Mouse (Mus musculus) megakaryocyte, adult 5-6 weeks (primary cell): ENCODE results near the gene Dync1li1. TPM values are rescaled to one million over a fixed set of nuclear protein-coding genes. Genes with fewer than 3 reads are reported as not detected.

Source experiments
- ATAC-seq: 2 replicates; pipeline ENCODE4 v1.8.0; 2016; ENCODE audit warnings: mild to moderate bottlenecking, inconsistent platforms; ENCODE audit not compliant: poor library complexity, severe bottlenecking
- total RNA-seq, 2 experiments: library from RNA; stranded (forward) in 1 of 2; stranded (reverse) in 1 of 2; fragments of 153-499, 151-499 nt in 1 of 2; fragments of 221-1000, 200-1000 nt in 1 of 2; gene quantifications; 2 replicates each; pipeline versions ENCODE4 v1.2.3 to v1.2.4; 2015 to 2017

The Dync1li1 gene
- total RNA-seq (2015), result 35.5 and 39.5 TPM in 2 replicates
- total RNA-seq (2017), result 59.1 and 60.7 TPM in 2 replicates

- peak; percentile 92 for ATAC-seq
These were observed at the start of gene Dync1li1 for GRCm38 (mm10) chr9:114688252-114688952. TSS of gene Dync1li1 (plus strand) at chr9:114688790.

- ATAC-seq, result 0 out of 2 replicates have a peak, but pooled peaks have one; percentile 2
These were observed 49.3 kb upstream of the Dync1li1 start for GRCm38 (mm10) chr9:114639186-114639748.

DNA sequence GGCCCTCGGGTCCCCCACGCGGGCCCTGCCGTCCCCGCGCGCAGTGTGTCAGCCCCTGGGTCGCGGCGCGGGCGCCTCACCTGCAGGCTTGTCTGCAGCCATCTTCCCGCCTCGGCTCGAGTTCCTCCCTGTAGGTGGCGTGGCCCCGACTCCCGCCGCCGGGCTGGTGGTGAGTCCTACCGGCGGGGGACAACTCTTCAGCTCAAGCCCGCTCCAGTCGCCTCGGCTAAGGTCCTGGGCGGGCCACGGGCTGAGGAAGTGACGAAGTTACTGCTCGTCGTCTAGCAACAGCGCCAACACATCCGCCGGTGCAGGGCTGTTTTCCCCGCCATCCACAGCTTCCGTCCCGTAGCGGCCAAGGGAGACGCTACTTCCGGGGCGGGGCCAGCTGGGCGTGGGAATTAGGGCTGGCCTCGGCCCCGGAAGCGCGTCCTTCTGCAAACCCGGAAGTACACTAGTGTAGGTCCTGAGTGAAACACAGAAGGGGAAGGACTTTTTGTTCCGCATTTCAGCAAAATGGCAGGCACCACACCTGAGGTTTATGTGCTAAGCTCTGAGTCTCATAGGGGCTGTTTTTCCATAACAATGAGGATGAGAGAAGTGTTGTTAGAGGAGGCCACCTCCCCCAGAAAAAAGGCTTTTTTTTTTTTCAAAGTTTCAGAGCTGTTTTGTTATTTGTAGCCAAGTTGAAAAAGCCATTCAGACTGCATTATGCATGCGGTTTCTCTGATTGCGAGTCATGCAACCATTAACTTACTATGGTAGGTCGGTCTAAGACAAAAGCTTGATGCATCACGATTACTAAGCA, 48.5 kb upstream of the Dync1li1 start, which contains the start of gene Cnot10:
Gene Cnot10 (minus strand): TSS at position 346 of the 808 bp plus-strand sequence.
- peak; percentile 98 for ATAC-seq

DNA sequence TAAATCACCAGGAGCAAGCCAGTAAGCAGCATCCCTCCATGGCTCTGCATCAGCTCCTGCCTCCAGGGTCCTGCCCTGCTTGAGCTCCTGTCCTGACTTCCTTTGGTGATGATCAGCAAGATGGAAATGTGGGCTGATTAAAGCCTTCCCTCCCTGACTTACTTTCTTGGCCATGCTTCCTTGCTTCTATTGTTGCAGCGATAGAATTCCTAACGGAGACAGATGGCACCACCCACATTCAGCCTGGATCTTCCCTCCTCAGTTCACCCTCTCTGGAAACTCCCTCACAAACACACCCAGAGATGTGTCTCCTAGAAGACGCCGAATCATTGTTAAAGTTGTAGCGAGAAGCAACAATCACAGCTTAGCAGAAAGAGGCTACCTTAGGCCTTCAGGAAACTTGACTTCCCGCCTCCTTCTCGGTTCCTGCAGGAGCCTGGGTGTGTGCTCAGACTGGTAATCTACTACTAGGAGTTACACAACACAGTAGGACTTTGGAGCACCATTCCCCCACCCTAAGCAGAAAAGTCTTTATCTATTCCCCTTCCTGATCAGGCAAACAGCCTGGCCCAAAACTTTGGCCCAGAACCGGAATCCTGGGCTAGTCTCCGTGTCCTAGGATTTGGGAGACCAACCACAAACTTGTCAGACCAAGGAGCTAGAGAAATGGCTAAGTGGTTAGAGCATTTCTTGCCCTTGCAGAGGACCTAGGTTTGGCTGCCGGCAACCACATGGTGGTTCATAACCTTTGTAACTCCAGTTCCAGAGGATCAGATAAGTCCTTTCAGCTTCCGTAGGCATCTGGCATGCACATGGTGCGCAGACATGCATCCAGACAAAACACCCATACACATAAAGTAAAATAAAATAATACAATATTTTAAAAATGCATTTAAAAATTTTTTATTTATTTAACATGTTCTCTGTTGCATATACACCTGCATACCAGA, 41.8 kb upstream of the Dync1li1 start:
- no peak for ATAC-seq

DNA sequence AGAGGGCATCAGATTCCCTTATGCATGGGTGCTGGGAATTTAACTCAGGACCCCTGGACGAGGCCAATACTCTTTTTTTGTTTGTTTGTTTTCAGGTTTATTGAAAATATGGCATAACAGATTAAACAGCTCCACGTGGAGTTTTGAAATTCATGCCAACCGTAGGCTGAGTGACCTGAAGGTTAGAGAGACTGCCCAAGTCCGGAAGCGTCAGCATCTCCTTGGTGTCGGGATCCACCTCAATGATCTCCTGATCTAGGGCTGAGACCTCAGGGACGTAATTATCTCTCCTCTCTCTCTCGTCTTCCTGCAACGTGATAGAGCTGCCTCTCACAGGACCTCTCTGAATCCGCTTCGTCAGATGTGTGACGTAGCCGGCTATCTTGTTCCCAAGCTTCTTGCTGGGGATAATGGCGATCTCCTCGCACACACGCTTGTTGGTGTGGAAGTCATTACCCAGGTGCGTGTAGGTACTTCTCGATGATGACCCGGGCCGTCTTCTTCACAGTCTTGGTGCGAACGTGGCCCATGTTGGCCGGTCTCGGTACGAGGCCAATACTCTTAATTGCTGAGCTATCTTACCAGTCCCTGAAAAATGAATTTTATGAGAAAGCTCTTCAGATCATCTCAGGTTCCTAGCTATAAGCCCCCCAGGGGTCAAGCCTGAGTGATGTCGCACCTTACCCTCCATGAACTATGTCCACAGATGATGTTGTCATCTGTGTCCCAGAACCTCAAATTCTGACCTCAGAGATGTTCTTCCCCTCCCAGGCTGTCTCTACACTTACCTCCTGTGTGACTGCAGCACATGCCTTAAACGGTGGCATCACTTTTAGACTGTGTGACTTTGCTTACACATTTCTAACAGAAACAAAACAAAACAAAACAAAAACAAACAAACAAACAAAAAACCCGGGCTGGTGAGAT, 40.8 kb upstream of the Dync1li1 start:
- ATAC-seq, result no peak

DNA sequence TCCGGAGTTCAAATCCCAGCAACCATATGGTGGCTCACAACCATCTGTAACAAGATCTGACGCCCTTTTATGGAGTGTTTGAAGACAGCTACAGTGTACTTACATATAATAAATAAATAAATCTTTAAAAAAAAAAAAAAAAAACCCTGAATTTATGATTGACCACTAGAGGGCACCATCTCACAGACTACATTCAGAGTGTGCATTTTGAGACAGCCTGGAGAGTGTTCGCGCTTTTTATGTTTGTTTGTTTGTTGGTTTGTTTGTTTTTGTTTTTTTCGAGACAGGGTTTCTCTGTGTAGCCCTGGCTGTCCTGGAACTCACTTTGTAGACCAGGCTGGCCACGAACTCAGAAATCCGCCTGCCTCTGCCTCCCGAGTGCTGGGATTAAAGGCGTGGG, 40.1 kb upstream of the Dync1li1 start:
- peak; percentile 56; the same call in 1 of the 2 replicates for ATAC-seq

GRCm38 (mm10) chr9:114649371-114649770, 39.2 kb upstream of the Dync1li1 start:
- no peak for ATAC-seq

DNA sequence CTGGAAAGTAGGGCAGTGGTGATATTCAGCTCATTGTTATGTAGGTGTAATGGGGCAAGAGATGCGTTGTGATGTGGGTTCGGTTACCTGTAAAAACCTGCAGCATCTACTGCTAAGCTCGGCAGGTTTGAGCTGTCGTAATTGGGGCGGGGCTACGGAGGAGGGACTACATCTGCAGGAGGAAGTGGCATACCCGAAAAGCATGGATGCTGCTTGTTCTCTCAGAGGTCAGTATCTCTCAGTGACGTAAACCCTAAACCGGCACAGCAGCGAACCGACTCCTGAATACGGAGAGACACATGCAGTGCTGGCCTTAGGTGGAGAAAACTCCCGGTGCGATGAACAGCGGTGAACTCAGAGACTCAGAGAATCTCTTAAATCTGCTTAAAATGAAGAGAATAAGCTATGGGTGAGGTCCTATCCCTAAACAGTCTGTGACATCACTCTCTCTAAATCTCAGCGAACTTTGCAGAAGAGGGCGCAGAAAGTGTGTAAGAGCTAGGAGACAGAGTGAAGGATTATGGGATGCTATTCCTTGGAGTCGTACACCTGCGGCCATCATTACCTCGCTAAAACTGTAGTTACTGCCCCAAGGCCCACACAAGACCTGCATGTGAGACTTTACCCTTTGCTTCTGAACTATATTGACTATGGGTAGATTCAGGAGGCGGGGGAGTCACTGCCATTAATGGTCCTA, 37.5 kb upstream of the Dync1li1 start:
- ATAC-seq, result peak; percentile 90

DNA sequence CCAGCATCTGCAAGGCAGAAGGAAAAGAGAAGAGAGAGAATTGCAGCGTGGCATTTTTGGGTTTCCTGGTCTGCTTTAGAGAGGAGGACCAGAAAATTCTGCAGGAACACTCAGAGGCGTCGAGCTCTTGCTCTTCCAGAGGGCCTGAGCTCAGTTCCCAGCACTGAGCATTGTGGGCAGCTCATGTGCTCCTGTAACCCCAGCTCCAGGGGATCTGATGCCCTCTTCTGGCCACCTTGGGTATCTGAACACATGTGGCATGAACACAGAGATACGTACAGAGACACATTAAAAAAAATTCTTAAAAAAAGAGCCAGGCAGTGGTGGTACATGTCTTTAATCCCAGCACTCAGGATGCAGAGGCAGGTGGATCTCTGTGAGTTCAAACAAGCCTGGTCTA, 33.2 kb upstream of the Dync1li1 start:
- ATAC-seq, result no peak

DNA sequence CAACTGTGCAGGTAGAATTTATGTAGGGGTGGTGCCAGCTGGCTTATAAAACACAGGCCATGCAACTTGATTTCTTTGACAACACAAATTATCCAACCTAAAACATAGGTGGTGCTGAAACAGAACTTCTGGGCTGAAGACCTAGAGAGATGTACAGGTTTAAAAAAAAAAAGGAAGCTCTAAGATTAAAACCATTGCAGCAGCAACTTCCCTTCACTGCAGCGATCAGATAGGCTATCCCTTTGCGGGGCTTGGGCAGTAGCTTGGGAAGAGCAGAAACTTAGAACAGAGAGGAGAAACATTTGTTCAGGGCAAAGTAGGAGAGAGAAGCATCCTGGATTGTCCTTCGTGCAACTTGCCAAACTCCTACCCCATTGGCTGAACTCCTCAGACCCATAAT, 31.9 kb upstream of the Dync1li1 start:
- peak; percentile 40; the same call in 1 of the 2 replicates for ATAC-seq

DNA sequence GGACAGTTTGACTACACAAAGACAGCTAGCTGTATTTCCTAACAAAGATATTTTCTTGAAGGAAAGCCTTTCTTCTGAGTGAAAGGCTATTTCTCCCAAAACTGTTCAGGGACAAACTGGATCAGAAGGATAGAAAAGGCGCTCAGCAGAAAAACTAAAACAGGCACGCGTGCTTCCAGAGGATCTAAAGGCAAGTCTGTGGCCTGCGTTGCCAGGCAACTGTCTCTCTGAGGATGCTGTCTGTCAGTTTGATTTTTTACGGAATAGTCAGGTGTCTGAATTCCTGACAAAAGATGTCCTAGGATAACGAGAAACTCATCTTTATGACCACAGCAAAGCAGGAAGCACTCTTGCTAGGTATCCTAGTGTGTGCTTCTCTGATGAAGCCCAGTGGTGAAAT, 28.1 kb upstream of the Dync1li1 start:
- ATAC-seq, result no peak

DNA sequence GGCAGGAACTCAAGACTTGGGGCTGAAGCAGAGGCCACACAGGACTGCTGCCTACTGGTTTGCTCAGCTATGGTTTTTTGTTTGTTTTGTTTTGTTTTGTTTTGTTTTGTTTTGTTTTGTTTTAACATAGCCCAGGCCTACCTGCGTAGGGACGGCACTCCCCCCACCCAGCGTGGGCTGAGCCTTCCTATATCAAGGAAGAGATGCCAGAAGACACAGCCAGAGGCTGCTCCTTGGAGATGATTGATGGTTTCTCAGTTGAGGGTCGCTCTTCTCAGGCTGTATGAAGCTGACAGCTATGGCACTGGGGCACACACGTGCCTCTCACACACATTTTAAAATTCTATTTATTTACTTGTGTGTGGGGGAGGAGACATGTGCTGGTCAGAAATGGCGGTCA, 27.6 kb upstream of the Dync1li1 start:
- no peak for ATAC-seq

- no peak for ATAC-seq
These were observed 26.6 kb upstream of the Dync1li1 start for GRCm38 (mm10) chr9:114661991-114662390.

- ATAC-seq, result no peak
These were observed 24.8 kb upstream of the Dync1li1 start for GRCm38 (mm10) chr9:114663782-114664181.

GRCm38 (mm10) chr9:114666858-114667257, 21.7 kb upstream of the Dync1li1 start:
- no peak for ATAC-seq

DNA sequence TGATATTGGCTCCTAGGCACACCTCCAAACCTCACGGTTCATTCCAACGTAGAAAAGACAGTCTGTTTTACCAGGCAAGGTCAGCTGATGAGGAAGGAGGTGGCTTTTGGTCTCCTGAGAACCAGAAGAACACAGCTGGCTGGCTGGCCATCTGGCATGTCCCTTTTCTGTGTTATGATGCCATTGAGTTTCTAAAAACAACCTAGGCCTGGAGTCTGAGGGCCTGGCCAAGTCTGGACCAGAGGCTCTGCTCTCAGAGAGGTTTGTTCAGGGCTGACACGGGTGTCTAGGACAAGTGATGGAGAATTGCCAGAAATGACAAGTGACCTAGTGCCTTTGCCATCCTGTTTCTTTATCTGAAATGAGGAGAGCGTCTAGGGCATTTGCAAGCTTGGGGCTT, 20.5 kb upstream of the Dync1li1 start:
- ATAC-seq, result no peak

DNA sequence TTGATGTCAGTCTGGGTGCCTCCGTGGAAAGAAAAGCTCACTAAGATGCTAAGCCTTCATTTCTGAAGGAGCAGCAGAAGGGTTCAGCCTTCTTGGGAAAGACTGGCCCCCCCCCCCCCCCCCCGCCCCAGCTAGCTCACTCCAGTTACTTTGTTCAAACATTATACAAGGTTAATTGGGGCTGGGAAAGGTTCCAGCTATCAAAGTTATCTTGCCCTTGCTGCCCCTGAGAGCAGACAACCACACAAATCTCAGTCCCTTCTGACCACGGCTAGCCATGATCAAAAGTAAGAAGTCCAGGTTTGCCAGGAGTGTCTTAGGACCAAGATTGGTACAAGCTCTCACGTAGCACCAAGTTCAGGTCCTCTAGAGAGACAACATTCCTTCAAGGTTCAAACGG, 19.6 kb upstream of the Dync1li1 start:
- ATAC-seq, result no peak

GRCm38 (mm10) chr9:114671946-114672345, 16.6 kb upstream of the Dync1li1 start:
- no peak for ATAC-seq
